Mouse (Mus musculus) cerebellum, adult (tissue): ENCODE measurements around the gene Dennd1b.

Experiments
- ATAC-seq: cut with Nextera tagmentation; 2 replicates; pipeline ENCODE4 v1.9.2; 2017; ENCODE audit warnings: mild to moderate bottlenecking, moderate library complexity, mixed read lengths; ENCODE audit not compliant: insufficient number of reproducible peaks, low FRiP score, low TSS enrichment

Dennd1b gene

DNA sequence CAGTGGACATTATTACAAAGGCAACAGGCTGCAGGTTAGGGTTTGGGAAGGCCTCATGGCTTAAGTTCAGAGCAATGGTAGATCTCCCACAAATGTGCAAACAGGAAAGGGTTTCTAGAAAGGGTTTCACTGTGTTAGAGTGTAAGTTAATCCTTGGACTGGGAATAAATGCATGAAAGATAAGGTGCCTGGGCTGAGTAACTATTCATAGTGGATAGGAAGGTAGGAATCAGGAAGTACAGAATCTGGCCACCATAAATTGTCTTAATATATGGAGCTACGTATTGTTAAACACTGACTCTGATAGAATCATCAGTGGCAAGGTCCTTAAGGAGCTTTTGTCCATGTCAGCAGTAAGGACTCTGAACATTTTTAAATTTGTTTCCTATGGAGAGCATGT is 42.8 kb downstream of the Dennd1b start:
- no peak for ATAC-seq

DNA sequence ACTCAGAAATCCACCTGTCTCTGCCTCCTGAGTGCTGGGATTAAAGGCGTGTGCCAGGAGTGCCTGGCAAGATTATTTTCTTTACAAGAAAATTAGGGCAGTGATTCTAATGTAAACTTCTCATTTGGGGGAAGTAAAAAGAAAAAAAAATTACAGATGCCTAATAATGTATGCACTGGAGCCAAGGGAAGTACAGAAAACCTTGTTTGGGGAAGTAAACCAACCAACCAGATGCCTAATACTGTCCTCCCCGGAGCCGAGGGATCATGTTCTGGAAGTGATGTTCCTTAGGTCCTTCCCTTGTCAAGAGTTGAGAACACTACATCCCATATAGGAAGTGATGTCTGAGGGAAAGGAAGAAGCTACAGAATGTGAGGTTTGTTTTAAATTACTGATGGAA is 44.2 kb downstream of the Dennd1b start:
- ATAC-seq = no peak

DNA sequence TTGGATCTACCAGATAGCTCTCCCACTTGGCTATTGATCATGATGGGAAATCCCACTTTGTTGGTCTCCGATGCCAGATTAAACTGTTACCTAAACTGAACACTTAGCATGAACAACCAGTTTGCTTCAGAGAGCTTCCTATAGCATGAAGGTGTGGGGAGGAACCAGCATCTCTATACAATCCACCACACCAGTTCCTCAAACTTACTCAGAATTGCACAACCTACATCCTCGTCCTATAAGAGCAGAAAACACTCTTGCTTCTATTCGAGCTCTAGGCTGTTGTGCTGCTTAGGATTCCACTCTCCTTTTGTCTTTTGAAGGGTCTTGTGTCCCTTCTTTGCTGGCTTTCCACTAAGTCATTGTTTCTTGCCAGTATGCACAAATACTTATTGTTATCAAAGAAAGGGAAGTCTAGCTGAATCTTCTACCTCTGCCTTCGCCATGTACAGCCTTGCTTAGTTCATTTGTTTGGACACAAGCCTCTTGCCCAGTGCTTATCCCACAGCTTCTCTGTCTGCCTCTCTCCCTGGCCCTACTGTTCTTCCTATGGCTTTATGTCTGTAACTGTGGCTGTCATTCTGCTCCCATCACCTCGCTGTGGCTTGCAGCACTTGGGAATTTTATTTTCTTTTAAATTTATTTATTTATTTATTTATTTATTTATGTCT is 52.0 kb downstream of the Dennd1b start:
- ATAC-seq = no peak

- ATAC-seq = no peak
Measured at GRCm38 (mm10) chr1:139021298-139021697, 58.1 kb downstream of the Dennd1b start.

GRCm38 (mm10) chr1:139025882-139026645 is 62.8 kb downstream of the Dennd1b start:
- no peak for ATAC-seq

DNA sequence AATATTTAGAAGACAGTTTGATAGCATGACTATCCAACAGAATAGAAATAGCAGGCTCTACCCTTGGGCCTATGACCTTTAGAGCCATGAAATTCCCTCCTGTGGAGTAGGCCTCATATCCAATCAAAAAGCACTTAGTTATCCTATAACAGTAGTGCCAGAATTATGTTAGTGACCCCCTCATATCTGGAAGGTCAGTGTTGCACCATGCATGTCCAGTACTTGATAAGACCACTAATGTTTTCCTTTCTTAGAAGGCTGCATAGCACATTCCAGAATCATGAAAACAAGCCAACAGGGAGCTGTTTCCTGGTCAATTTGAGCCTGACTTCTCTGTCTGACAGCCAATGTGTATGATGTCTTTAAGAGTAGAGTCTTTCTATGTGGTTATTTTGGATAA is 66.3 kb downstream of the Dennd1b start:
- no peak for ATAC-seq

- ATAC-seq = no peak
Measured at GRCm38 (mm10) chr1:139032411-139032810, 69.2 kb downstream of the Dennd1b start.

GRCm38 (mm10) chr1:139035141-139035540 is 71.9 kb downstream of the Dennd1b start:
- ATAC-seq = no peak

DNA sequence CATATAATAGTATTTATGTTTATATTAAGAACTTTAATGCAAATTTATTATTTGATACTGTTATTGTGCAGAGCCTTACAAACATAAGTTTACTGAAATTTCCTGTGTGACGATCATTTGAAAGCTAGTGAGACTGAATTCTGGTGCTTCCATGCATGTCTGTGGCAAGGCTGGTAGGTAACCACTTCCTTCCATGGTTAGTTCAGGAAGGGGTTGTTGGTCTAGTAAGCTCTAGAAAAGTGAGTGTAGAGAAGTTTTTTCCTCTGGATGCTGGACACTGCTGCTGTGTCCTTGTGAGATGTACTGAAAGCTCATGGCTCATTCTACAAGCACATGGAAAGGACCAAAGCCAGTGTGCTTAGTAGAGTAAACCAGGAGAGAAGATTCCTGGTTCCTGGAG is 73.1 kb downstream of the Dennd1b start:
- ATAC-seq = no peak

GRCm38 (mm10) chr1:139036768-139037507 is 73.7 kb downstream of the Dennd1b start:
- ATAC-seq = no peak

DNA sequence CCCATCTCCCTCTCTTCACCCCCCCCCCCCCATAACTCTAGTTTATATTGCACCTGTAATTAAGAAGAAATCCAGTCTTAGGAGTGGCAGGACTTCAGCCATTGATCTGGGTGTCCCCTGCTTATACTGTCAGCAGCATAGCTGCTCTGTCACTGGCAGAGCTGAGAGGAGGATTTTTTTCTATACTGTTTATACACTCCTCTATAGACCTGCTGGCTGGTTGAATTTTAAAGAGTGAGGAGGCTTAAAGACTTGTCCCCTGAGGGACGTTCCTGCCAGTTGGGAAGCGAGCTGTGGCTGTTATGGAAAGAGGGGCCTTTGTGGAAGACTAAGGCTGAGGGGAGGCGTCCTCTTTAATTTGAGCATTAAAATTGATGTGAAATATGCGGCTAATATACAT is 74.8 kb downstream of the Dennd1b start:
- ATAC-seq = no peak

GRCm38 (mm10) chr1:139038620-139039019 is 75.4 kb downstream of the Dennd1b start:
- no peak for ATAC-seq

GRCm38 (mm10) chr1:139039529-139040230 is 76.4 kb downstream of the Dennd1b start:
- ATAC-seq = 0 out of 2 replicates have a peak, but pooled peaks have one; percentile 72

DNA sequence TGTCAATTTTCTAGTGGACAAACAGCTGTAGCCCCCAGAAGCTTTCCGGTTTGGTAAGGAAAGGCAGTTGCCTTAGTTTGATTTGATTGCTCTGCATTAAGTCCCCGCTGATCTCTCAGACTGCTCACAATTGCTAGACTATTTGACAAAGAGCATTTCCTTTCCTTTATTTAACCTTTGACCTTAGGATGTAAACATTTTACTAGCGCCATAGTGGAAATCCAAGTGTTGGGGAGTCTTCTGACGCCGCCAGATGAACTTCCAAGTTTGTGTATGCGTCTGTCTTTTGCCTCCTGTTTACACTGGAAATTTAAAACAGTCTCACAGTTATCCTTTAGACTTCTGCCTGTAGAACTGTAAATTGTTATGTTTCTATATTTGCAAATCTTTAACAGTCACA is 85.8 kb downstream of the Dennd1b start:
- ATAC-seq = no peak

DNA sequence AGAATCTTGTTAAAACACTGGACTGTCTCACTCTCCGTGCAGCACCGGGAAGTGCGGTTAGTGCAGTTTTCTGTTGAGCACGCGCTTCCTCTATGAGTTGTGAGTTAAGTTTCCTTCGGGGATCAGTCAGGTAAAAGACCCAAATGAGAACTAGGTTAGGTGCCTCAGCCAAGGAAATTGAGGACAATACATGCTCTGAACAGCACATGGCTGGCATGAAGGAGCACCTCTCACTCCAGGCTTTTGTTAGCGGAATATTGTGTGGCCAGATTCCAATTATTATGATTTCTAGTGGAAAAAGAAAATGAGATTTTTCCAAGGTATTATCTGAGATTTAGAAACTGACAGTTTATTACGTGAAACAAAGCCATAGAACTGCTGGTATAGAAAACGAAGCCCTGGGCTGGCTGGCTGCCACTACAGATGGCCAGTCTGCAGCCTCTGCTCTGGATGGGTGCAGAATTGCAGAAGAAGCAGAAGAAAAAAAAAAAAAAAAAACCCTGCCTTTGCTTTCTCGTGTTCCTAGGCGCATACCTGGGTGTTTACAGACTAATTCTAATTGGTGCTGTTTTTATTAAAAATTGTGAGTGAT is 86.7 kb downstream of the Dennd1b start:
- peak; percentile 71 for ATAC-seq

DNA sequence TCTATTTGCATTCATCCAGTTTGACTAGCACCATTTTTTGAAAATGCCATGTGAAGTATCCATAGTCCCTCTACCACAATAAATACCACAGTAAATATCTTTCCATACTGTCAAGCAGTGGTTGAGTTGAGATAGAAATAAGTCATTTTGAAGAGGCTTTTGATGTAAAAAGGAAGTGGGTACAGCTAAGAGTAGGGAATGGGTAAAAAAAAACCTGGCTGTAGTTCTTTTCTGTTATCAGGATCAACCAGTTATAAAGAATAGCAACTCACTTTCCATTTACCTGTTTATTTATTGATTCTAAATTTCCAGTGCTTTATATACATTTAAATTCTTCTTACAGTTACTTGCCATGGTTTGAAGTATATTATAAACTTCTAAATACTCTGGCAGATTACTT is 89.8 kb downstream of the Dennd1b start:
- ATAC-seq = no peak

GRCm38 (mm10) chr1:139060301-139060700 is 97.1 kb downstream of the Dennd1b start:
- ATAC-seq = no peak

DNA sequence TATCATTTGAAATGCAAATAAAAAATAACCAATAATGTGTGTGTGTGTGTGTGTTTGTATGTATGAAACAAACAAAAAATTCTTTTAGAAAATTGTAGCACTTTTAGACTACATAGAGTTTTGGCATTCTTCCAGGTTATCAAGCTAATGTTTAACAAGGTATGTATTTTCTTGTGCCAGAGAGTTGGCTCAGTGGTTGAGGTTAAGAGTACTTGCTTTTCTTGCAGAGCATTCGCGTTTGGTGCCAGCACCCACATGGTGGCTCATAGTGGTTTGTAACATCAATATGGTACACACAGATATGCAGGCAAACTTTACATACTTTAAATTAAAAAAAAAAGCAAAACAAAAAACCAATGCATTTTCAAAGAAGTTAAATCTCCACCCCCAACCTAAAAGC is 101.5 kb downstream of the Dennd1b start:
- no peak for ATAC-seq

DNA sequence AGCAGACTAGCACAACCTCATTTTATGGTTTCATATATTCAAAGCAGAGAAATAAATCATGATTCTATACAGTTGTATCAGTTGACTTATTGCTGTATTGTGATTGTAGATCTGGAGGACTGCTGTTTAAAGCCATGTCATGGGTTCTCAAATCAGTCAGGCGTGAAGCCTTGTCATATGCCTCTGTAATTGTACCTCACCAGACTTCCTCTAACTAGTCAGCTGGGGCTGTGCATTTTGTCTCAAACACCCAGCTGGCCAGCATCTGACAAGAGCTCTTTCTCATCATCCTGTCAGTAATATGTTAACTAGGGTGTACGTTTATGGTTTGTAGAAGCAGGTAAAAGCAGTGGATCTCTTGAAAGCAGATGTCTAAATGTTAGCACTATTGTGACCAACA is 104.0 kb downstream of the Dennd1b start:
- ATAC-seq = no peak

- no peak for ATAC-seq
Measured at GRCm38 (mm10) chr1:139071015-139071414, 107.8 kb downstream of the Dennd1b start.
